Mouse (Mus musculus): ENCODE measurements around the gene Epdr1.
"Not testable (repeated sequence)": the region's sequence is repeated elsewhere in the genome, so short reads cannot be mapped to it uniquely, and the experiment has no call there.

The Epdr1 gene

DNA sequence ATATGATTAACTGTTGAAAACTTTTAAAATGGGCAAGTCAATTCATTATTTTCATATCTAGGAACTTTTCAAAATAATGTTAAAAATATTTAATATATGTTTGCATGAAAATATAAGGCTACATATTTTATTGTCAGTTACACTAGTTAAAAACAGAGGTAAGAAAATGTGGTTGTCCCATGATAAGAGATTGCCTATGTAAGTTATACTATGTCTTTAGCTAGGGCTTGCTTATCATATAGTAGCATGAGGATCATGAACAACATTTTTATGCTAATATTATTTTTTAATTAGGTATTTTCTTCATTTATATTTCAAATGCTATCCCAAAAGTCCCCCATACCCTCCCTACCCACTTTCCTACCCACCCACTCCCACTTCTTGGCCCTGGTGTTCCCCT lies 14.8 kb downstream of the Epdr1 start:
- DNase-seq (ENCODE audit: low read depth, low spot score), result no peak

GRCm38 (mm10) chr13:19603719-19604118 lies 16.0 kb downstream of the Epdr1 start:
- DNase-seq (ENCODE audit: low read depth, low spot score), result no peak

DNA sequence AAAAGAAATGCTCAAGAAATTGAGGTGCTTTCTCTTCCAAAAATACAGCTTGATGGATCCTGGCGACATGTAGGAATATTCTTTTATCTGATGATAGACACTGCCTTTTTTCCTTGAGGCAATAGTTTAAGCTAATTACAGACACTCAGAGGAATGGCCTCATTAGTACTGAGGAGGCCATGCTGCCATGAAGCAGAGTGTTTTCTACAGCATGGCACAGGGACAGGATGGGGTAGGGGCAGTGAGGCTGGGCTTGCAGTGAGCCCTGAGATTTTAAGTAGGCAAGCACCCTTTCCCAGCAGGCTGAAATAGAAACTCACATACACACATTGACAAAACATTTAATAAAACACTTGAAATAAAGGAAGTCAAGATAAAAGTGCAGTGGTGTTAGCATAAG lies 17.2 kb downstream of the Epdr1 start:
- no peak for DNase-seq (ENCODE audit: low read depth, low spot score)

DNA sequence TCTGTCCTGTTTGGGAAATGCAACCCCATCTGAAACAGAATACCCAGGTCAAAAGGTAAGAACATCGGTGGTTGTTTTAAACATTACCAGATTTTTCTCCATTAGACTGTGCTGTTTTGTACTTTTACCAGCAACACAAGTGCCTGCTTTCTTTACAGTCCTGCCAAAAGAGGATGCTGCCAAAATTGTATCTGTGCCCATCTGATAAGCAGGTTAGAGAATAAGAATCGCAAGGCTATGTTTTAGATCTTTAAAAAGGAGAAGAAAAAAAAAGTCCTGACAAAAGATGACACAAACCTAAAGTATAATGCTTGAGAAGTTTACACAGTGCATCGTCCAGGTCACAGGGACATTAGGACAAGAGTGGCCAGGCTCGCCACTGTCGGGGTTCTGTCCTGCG lies 20.5 kb downstream of the Epdr1 start:
- DNase-seq (ENCODE audit: low read depth, low spot score), result no peak

DNA sequence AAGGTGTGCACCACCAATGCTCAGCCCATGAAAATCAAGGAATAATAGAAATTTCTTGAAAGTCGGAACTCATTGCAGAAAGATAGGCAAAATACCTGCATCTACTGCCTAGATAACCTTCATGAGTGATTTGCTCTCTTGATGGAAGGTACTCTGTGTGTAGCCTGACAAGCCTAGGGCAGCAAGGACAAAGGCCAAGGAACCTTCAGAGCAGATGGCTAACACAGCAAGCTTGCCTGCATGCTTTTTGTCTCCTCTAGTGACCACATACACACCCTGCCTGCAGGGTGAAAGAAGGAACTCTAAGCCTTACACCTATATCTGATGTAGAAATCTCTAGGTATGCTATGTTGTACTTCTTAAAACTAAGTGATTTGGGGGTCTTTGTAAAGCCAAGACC lies 24.6 kb downstream of the Epdr1 start:
- no peak for DNase-seq (ENCODE audit: low read depth, low spot score)

GRCm38 (mm10) chr13:19590996-19591759 lies 28.5 kb downstream of the Epdr1 start:
- peak; percentile 34 for DNase-seq (ENCODE audit: low read depth, low spot score)

- DNase-seq (ENCODE audit: low read depth, low spot score), result no peak
These were observed 43.8 kb downstream of the Epdr1 start for GRCm38 (mm10) chr13:19575947-19576346.

DNA sequence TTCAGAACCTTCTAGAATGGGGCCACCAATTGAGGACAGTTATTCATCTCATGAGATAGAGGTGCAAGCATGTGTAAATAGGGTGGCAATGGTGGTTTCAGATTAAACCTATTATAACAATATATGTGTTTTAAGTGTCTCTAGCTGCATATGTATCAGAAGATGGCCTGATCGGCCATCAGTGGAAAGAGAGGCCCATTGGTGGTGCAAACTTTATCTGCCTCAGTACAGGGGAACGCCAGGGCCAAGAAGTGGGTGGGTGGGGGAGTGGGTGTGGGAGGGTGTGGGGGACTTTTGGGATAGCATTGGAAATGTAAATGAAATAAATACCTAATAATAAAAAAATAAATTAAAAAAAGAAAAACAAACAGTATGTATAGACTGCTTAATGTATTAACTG lies 45.0 kb downstream of the Epdr1 start:
- not testable (repeated sequence) for DNase-seq (ENCODE audit: low read depth, low spot score)

- DNase-seq (ENCODE audit: low read depth, low spot score), result peak; percentile 32
These were observed 49.6 kb downstream of the Epdr1 start for GRCm38 (mm10) chr13:19570166-19570565.

GRCm38 (mm10) chr13:19562510-19562909 lies 57.2 kb downstream of the Epdr1 start:
- DNase-seq (ENCODE audit: low read depth, low spot score), result no peak

DNA sequence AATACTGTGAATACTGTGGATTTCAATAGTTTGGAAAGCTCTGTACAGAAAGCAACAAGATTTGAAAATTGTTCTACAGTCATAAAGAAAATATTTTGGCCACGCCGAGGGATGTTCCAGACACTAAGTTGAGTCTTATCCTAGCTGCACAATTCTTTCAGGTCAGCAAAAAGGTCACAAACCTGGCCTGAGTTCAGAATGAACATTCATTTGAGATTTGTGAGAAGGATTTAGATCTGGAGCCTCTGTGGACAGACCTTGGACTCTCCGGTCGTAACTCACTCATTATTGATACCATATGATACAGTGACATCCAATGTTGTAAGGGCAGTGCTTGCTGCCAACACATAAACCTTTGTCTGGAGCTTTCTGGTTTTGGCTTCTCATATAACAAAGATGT lies 64.3 kb downstream of the Epdr1 start:
- DNase-seq (ENCODE audit: low read depth, low spot score), result no peak
